Mouse (Mus musculus) liver, postnatal 0 days (tissue): ENCODE results near the gene Ddx19a. TPM values are rescaled to one million over a fixed set of nuclear protein-coding genes. Genes with fewer than 3 reads are reported as not detected.
"Not testable (repeated sequence)": the region's sequence is repeated elsewhere in the genome, so short reads cannot be mapped to it uniquely, and the experiment has no call there.

ENCODE experiments used
- ATAC-seq: fragments of 200-750 bp; cut with Nextera tagmentation; 2 replicates; pipeline ENCODE4 v1.8.0; 2017; ENCODE audit warnings: mild to moderate bottlenecking, moderate library complexity
- DNase-seq: peaks from one replicate; pipeline ENCODE4 v3.0.0-alpha.2; 2016
- H3K27ac ChIP-seq: fragments of 300-500 bp; sonication (generic); 2 replicates; pipeline ENCODE4 v1.5.1; 2014; ENCODE audit warnings: antibody characterized with exemption, moderate library complexity, mild to moderate bottlenecking, low read depth
- H3K27me3 ChIP-seq: fragments of 300-500 bp; sonication (generic); 2 replicates; pipeline ENCODE4 v1.6.1; 2014; ENCODE audit warnings: low read length, control low read depth, mixed read lengths; ENCODE audit not compliant: insufficient read depth
- H3K36me3 ChIP-seq: fragments of 300-500 bp; sonication (generic); replicated peaks from 2 replicates; pipeline ENCODE4 v1.6.1; 2014; ENCODE audit warnings: mild to moderate bottlenecking, control low read depth, low read length, moderate library complexity, mixed read lengths; ENCODE audit not compliant: insufficient read depth
- H3K4me1 ChIP-seq: fragments of 300-500 bp; sonication (generic); 2 replicates; pipeline ENCODE4 v1.6.1; 2014; ENCODE audit warnings: antibody characterized with exemption, mild to moderate bottlenecking, control low read depth; ENCODE audit not compliant: insufficient read depth
- H3K4me2 ChIP-seq: fragments of 300-500 bp; sonication (generic); 2 replicates; pipeline ENCODE4 v1.6.1; 2014; ENCODE audit warnings: low read depth, mild to moderate bottlenecking, low read length, moderate library complexity, mixed read lengths
- H3K4me3 ChIP-seq: fragments of 300-500 bp; sonication (generic); 2 replicates; pipeline ENCODE4 v1.5.1; 2014; ENCODE audit warnings: low read depth, low read length
- H3K9ac ChIP-seq: fragments of 300-500 bp; sonication (generic); replicated peaks from 2 replicates; pipeline ENCODE4 v1.6.1; 2014; ENCODE audit warnings: mild to moderate bottlenecking, moderate library complexity
- H3K9me3 ChIP-seq: fragments of 300-500 bp; sonication (generic); 2 replicates; pipeline ENCODE4 v1.6.1; 2016; ENCODE audit warnings: mild to moderate bottlenecking, control low read depth, low read length, mixed read lengths
- CTCF ChIP-seq: sonication (generic); IDR thresholded peaks from 2 replicates; pipeline ENCODE4 v1.5.1; 2016; ENCODE audit warnings: antibody characterized with exemption, low read depth
- EP300 ChIP-seq: IDR thresholded peaks from 2 replicates; pipeline ENCODE4 v1.6.1; 2016; ENCODE audit warnings: antibody characterized with exemption, low read depth, mild to moderate bottlenecking
- WGBS: fragments of 180-500 bp; shearing (Covaris S2); extraction: QIAGEN DNeasy Blood & Tissue Kit; methylation state at CpG from one replicate; pipeline ENCODE4 v1.1.7; 2014; ENCODE audit not compliant: insufficient replicate concordance; 5-methylcytosine and 5-hydroxymethylcytosine counted together
- polyA plus RNA-seq: library from polyadenylated mRNA; unstranded; fragments of >200 nt; fragmentation: Nextera tagmentation; extraction: Ambion mirVana; gene quantifications from 2 replicates; pipeline ENCODE4 v1.2.1, GENCODE M21; 2015

Ddx19a gene
- polyA plus RNA-seq, 1 experiment from 2014 or later, result 6.9 TPM

- H3K4me3 ChIP-seq, result no peak overlapping the region
- no peak for TF ChIP-seq CTCF
- TF ChIP-seq EP300, result no peak
- peaks cover 43% of the 10 kb centered on the region for H3K36me3 ChIP-seq
- DNase-seq (no peak), ATAC-seq (no peak)
- no peaks in the 10 kb centered on the region for H3K27me3 ChIP-seq
- no peaks in the 10 kb centered on the region for H3K9me3 ChIP-seq
- no peak overlapping the region for H3K4me2 ChIP-seq
- H3K9ac ChIP-seq, result no peak overlapping the region
- H3K4me1 ChIP-seq, result no peaks in the 10 kb centered on the region
- WGBS, result 91% methylated on average over 6 of the region's 6 CpGs
- H3K27ac ChIP-seq, result no peak overlapping the region
Observed at GRCm38 (mm10) chr8:110959906-110960305, 37.7 kb downstream of the Ddx19a start.

GRCm38 (mm10) chr8:110959071-110959780 is 38.4 kb downstream of the Ddx19a start:
- no peak overlapping the region for H3K27ac ChIP-seq
- H3K4me2 ChIP-seq, result no peak overlapping the region
- ATAC-seq (no peak), DNase-seq (no peak)
- no peak overlapping the region for H3K4me3 ChIP-seq
- H3K4me1 ChIP-seq, result no peaks in the 10 kb centered on the region
- H3K27me3 ChIP-seq, result no peaks in the 10 kb centered on the region
- WGBS, result 92% methylated on average over 12 of the region's 12 CpGs
- TF ChIP-seq EP300, result no peak
- no peak for TF ChIP-seq CTCF
- no peaks in the 10 kb centered on the region for H3K9me3 ChIP-seq
- H3K9ac ChIP-seq, result no peak overlapping the region
- peaks cover 40% of the 10 kb centered on the region for H3K36me3 ChIP-seq

- H3K9me3 ChIP-seq, H3K4me1 ChIP-seq, H3K27me3 ChIP-seq, H3K27ac ChIP-seq, DNase-seq, ATAC-seq, H3K4me2 ChIP-seq, H3K4me3 ChIP-seq, H3K9ac ChIP-seq: not testable (repeated sequence)
- WGBS, result 89% methylated on average over 7 of the region's 7 CpGs
- H3K36me3 ChIP-seq, result peaks cover 35% of the 10 kb centered on the region
- TF ChIP-seq CTCF, result peak; percentile 26
Observed at GRCm38 (mm10) chr8:110958553-110958952, 39.0 kb downstream of the Ddx19a start.

GRCm38 (mm10) chr8:110958135-110958534 is 39.5 kb downstream of the Ddx19a start:
- no peaks in the 10 kb centered on the region for H3K4me1 ChIP-seq
- H3K4me3 ChIP-seq, result no peak overlapping the region
- no peaks in the 10 kb centered on the region for H3K27me3 ChIP-seq
- WGBS, result 90% methylated on average over 5 of the region's 5 CpGs
- ATAC-seq (no peak), DNase-seq (no peak)
- H3K4me2 ChIP-seq, result no peak overlapping the region
- no peak for TF ChIP-seq EP300
- no peak for TF ChIP-seq CTCF
- peaks cover 33% of the 10 kb centered on the region for H3K36me3 ChIP-seq
- no peaks in the 10 kb centered on the region for H3K9me3 ChIP-seq
- no peak overlapping the region for H3K27ac ChIP-seq
- H3K9ac ChIP-seq, result no peak overlapping the region

GRCm38 (mm10) chr8:110957471-110957870 is 40.1 kb downstream of the Ddx19a start:
- Histone ChIP-seq H3K36me3 (peaks cover 28% of the 10 kb centered on the region), H3K4me3 (no peak overlapping the region), H3K27me3 (no peaks in the 10 kb centered on the region), H3K9me3 (no peaks in the 10 kb centered on the region), H3K4me2 (no peak overlapping the region), H3K27ac (no peak overlapping the region), H3K4me1 (no peaks in the 10 kb centered on the region), H3K9ac (no peak overlapping the region)
- no peak for DNase-seq
- no peak for ATAC-seq
- TF ChIP-seq EP300 (no peak), CTCF (no peak)
- 93% methylated on average over 19 of the region's 19 CpGs for WGBS

- TF ChIP-seq CTCF (no peak), EP300 (no peak)
- Histone ChIP-seq H3K4me2 (no peak overlapping the region), H3K27ac (no peak overlapping the region), H3K9me3 (no peaks in the 10 kb centered on the region), H3K9ac (no peak overlapping the region), H3K4me3 (no peak overlapping the region), H3K36me3 (peaks cover 26% of the 10 kb centered on the region), H3K27me3 (no peaks in the 10 kb centered on the region), H3K4me1 (no peaks in the 10 kb centered on the region)
- no peak for DNase-seq
- WGBS, result 87% methylated on average over 15 of the region's 15 CpGs
- no peak for ATAC-seq
Observed at GRCm38 (mm10) chr8:110956619-110957450, 40.8 kb downstream of the Ddx19a start.
